In genomic region chr1:43092056-43093015, GRCm38 (mm10) we compare ENCODE assay signal across 8 mouse cellular contexts. TPM values are rescaled to one million over a fixed set of nuclear protein-coding genes. Genes with fewer than 3 reads are reported as not detected.
A peak's percentile ranks its signal among the peaks of the same experiment; 100 is the strongest.
DNase-seq lines count a peak whose midpoint lies in the region; ATAC-seq lines count a peak whose summit lies in the region.

No protein-coding gene starts in this region.

- H3K9ac ChIP-seq in hindbrain, embryonic 14.5 days, result peak overlapping the region; percentile 95

- H3K9me3 ChIP-seq in hindbrain, embryonic 14.5 days (ENCODE audit: control insufficient read depth, low read length), result no peaks in the 10 kb centered on the region

- H3K4me3 ChIP-seq in hindbrain, embryonic 14.5 days (replicated peaks; ENCODE audit: low read length), result peak overlapping the region; percentile 87

- H3K27me3 ChIP-seq in hindbrain, embryonic 14.5 days (ENCODE audit: control insufficient read depth, insufficient read depth, low read length), result no peaks in the 10 kb centered on the region

- under 1% methylated on average over 90 of the region's 102 CpGs for WGBS in hindbrain, embryonic 14.5 days

- DNase-seq in T-cell, adult 2 months (ENCODE audit: low spot score), result peak; percentile 54
- peak; percentile 73 to 77 for DNase-seq in cerebellum, postnatal 36 days
- DNase-seq in frontal cortex, postnatal 36 days (ENCODE audit: low spot score in 2 of 2), result peak; percentile 69 to 78
- DNase-seq in hindbrain, embryonic 14.5 days (ENCODE audit: low spot score), result peak; percentile 60
- peak; percentile 75 to 78 for DNase-seq in layer of hippocampus, postnatal 36 days
- peak; percentile 62 for DNase-seq in lung, postnatal 25 days (ENCODE audit: low spot score)
- peak; percentile 71 for DNase-seq in retina, embryonic 14.5 days (ENCODE audit: low spot score)
- DNase-seq in thymus, postnatal 36 days, result peak; percentile 59 to 72

- peak overlapping the region; percentile 88 for H3K27ac ChIP-seq in hindbrain, embryonic 14.5 days

- ATAC-seq in hindbrain, embryonic 14.5 days (ENCODE audit: low FRiP score), result peak; percentile 88

- H3K4me1 ChIP-seq in hindbrain, embryonic 14.5 days (replicated peaks; ENCODE audit: control insufficient read depth, insufficient read depth, low read length), result peaks cover 26% of the 10 kb centered on the region

- H3K4me2 ChIP-seq in hindbrain, embryonic 14.5 days (replicated peaks), result peak overlapping the region; percentile 66

- no peaks in the 10 kb centered on the region for H3K36me3 ChIP-seq in hindbrain, embryonic 14.5 days (replicated peaks; ENCODE audit: control insufficient read depth, insufficient read depth)

RNA-seq across cellular contexts. Expression of gene Tgfbrap1, which starts 6.1 kb away (rescaled TPM):
- polyA plus RNA-seq in hindbrain, embryonic 14.5 days (2014; fragmentation: Nextera tagmentation; extraction: Ambion mirVana), result 19.5 and 20.9 TPM in 2 replicates
- total RNA-seq in layer of hippocampus, postnatal 36 days (2021), result 10 to 100 TPM; 38.0 to 40.6 TPM

RNA-seq across cellular contexts. Expression of gene AI597479, which starts 6.2 kb away (rescaled TPM):
- 48.3 and 50.3 TPM in 2 replicates for polyA plus RNA-seq in hindbrain, embryonic 14.5 days (2014; fragmentation: Nextera tagmentation; extraction: Ambion mirVana)
- total RNA-seq in layer of hippocampus, postnatal 36 days (2021), result 10 to 100 TPM; 25.1 to 25.2 TPM

Comparison
In these comparisons a context has a peak if more than half of its experiments do, and no peak if none do; other contexts are left out.
1. Peak in every context shown above with its lines: DNase-seq, ATAC-seq, H3K4me3 ChIP-seq and H3K27ac ChIP-seq.